Mouse (Mus musculus): ENCODE data around the gene Rufy3. TPM values are rescaled to one million over a fixed set of nuclear protein-coding genes. Genes with fewer than 3 reads are reported as not detected.

The Rufy3 gene
- polyA plus RNA-seq, 1 experiment, result 0.07 TPM

DNA sequence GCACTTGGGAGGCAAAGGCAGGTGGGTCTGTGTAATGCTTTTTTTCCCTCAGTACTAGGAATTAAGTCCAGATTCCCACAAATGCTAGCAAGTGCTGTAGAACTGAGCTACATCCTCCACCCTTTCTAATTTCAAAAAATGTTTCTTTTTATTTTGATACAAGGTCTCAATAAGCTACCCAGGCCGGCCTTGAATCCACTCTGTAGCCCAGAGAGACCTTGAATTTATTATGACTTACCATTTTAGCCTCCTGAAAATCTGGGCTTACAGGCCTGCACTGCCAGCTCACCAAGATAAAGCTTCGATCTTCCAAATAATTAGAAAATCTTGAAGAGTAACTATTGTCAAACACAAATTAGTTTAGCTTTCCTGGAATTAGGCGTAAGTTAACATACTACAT, 39.2 kb downstream of the Rufy3 start:
- H3K9me3 ChIP-seq (ENCODE audit: control insufficient read depth, low read length), result no peaks in the 10 kb centered on the region
- no peak overlapping the region for H3K4me3 ChIP-seq (replicated peaks)
- no peaks in the 10 kb centered on the region for H3K27me3 ChIP-seq (ENCODE audit: control insufficient read depth)
- TF ChIP-seq GATA1 (IDR thresholded peaks at IDR 0.05; ENCODE audit: low read length) (no peak), TAL1 (IDR thresholded peaks at IDR 0.05; ENCODE audit: low read length) (no peak)
- no peaks in the 10 kb centered on the region for H3K4me1 ChIP-seq (ENCODE audit: control insufficient read depth)
- H3K36me3 ChIP-seq (ENCODE audit: control insufficient read depth), result no peaks in the 10 kb centered on the region; the same call in 1 of the 2 replicates

DNA sequence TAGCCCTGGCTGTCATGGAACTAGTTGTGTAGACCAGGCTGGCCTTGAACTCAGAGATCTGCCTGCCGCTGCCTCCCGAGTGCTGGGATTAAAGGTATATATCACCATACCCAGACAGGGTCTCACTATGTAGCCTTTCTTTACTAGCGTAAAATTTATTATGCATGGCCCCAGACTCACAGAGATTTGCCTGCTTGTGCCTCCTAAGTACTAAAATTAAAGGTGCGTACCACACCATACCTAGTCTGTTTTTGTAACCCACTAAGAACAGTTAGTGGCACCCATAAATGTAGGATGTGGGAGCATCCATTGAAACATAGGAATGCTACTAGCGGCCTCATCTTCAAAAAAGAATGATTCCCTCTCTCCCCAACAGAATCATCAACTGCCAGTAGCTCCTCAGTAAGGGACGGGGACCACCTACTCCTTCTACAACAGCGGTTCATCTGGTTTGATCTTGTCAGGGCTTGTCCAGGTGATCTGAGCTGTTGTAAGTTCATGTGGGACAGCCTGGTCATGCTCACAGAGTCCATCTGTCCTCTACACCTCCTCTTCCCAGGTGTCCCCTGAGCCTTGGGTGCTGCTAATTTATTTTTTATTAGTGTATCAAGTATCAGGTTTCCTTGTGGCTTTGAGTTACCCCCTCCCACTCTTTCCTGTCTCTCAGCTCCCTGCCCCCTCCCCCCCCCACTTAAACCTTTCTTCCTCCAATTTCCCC, 40.0 kb downstream of the Rufy3 start:
- Histone ChIP-seq H3K4me1 (ENCODE audit: control insufficient read depth) (no peaks in the 10 kb centered on the region), H3K36me3 (ENCODE audit: control insufficient read depth) (no peaks in the 10 kb centered on the region), H3K27me3 (ENCODE audit: control insufficient read depth) (no peaks in the 10 kb centered on the region), H3K4me3 (replicated peaks) (no peak overlapping the region), H3K9me3 (ENCODE audit: control insufficient read depth, low read length) (no peaks in the 10 kb centered on the region)
- TF ChIP-seq GATA1 (IDR thresholded peaks at IDR 0.05; ENCODE audit: low read length) (no peak), TAL1 (IDR thresholded peaks at IDR 0.05; ENCODE audit: low read length) (no peak)

DNA sequence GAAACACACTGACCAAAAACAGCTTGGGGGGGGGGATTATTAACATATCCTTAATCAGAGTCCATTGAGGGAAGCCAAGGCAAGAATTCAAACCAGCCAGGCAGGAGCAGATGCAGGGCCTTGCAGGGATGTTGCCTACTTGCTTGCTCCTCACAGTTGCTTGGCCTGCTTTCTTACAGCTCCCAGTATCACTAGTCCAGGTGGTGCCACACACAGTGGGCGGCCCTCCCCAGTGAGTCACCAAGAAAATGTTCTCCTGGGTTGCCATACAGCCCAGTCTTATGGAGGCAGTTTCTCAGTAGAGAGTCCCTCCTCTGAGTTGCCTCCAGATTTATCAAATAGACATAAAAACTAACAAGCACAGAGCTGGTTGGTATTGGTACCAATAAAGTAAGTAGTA, 49.3 kb downstream of the Rufy3 start:
- H3K36me3 ChIP-seq (ENCODE audit: control insufficient read depth), result peaks cover 3% of the 10 kb centered on the region; the same call in 1 of the 2 replicates

DNA sequence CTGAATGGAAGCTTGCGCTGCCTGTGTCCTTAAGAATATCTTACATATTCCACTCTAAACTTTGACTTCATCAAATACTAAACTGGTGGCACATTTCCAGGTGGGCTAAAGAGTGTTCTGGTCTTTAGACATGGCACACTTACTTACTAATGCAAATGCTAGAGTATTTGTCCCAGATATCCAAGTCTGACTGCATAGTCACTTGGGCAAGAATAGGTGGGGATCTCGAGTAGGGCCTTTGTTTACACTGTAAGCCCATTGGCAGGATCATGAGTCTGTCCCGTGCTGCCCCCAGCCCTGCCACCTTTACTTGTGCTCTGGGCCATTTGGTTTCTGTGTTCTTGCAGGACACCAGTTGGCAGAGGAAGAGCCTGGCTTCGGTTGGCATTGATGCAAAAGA, 52.1 kb downstream of the Rufy3 start:
- H3K9me3 ChIP-seq (ENCODE audit: control insufficient read depth, low read length), result no peaks in the 10 kb centered on the region
- no peaks in the 10 kb centered on the region for H3K27me3 ChIP-seq (ENCODE audit: control insufficient read depth)
- peaks cover 3% of the 10 kb centered on the region; the same call in 1 of the 2 replicates for H3K36me3 ChIP-seq (ENCODE audit: control insufficient read depth)
- H3K4me3 ChIP-seq (replicated peaks), result no peak overlapping the region
- no peak for TF ChIP-seq TAL1 (IDR thresholded peaks at IDR 0.05; ENCODE audit: low read length)
- TF ChIP-seq GATA1 (IDR thresholded peaks at IDR 0.05; ENCODE audit: low read length), result no peak
- H3K4me1 ChIP-seq (ENCODE audit: control insufficient read depth), result no peaks in the 10 kb centered on the region

More for the DNA sequence above, 49.3 kb downstream of the Rufy3 start:
- Histone ChIP-seq H3K4me1 (ENCODE audit: control insufficient read depth) (no peaks in the 10 kb centered on the region), H3K27me3 (ENCODE audit: control insufficient read depth) (no peaks in the 10 kb centered on the region), H3K9me3 (ENCODE audit: control insufficient read depth, low read length) (no peaks in the 10 kb centered on the region), H3K4me3 (replicated peaks) (no peak overlapping the region)
- TF ChIP-seq TAL1 (IDR thresholded peaks at IDR 0.05; ENCODE audit: low read length), result no peak
- no peak for TF ChIP-seq GATA1 (IDR thresholded peaks at IDR 0.05; ENCODE audit: low read length)

DNA sequence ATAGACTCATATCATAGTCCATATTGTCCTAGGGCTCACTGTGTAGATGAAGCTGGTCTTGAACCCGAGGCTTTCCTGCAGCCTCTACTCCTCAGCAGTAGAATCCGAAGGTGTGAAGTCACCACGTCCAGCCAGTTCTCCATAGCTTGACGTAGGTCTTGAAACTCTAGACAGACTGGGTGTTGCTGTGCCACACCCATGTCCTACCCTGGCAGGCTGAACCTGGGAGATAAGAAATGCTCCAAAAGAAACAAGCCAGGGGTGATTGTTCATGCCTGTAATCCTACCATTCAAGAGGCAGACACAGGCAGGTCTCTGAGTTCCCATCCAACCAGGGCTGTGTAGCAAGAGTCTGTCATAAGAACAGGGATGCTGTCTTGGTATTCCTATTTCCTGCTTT, 62.7 kb downstream of the Rufy3 start:
- H3K4me1 ChIP-seq (ENCODE audit: control insufficient read depth), result peaks cover 36% of the 10 kb centered on the region
- H3K27me3 ChIP-seq (ENCODE audit: control insufficient read depth), result no peaks in the 10 kb centered on the region
- peak overlapping the region; percentile 2 for H3K4me3 ChIP-seq (replicated peaks)
- TF ChIP-seq GATA1 (IDR thresholded peaks at IDR 0.05; ENCODE audit: low read length) (peak; percentile 78), TAL1 (IDR thresholded peaks at IDR 0.05; ENCODE audit: low read length) (peak; percentile 75)
- no peaks in the 10 kb centered on the region for H3K9me3 ChIP-seq (ENCODE audit: control insufficient read depth, low read length)
- peaks cover 13% of the 10 kb centered on the region for H3K36me3 ChIP-seq (ENCODE audit: control insufficient read depth)

DNA sequence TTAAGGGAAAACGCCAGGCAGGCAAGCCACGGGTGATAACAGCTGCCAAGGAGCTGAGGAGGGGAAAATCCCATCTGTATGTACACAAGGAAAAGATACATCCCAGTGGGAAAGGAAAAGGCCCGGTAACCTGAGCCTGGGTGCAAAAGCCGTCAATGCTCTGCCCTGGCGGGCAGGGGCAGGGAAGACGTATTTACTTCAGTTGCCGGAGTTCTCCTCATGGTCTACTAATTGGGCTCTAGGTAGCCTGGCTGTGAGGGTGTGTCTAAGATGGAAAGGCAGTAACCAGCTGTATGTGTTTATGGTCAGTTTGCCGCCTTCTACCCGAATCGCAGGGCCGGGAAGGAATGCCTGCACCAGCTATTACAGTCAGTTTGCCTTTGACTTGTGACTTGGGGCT, 64.3 kb downstream of the Rufy3 start:
- peaks cover 13% of the 10 kb centered on the region for H3K36me3 ChIP-seq (ENCODE audit: control insufficient read depth)
- TF ChIP-seq GATA1 (IDR thresholded peaks at IDR 0.05; ENCODE audit: low read length) (no peak), TAL1 (IDR thresholded peaks at IDR 0.05; ENCODE audit: low read length) (no peak)
- peaks cover 36% of the 10 kb centered on the region for H3K4me1 ChIP-seq (ENCODE audit: control insufficient read depth)
- H3K27me3 ChIP-seq (ENCODE audit: control insufficient read depth), result no peaks in the 10 kb centered on the region
- H3K9me3 ChIP-seq (ENCODE audit: control insufficient read depth, low read length), result no peaks in the 10 kb centered on the region
- H3K4me3 ChIP-seq (replicated peaks), result no peak overlapping the region

DNA sequence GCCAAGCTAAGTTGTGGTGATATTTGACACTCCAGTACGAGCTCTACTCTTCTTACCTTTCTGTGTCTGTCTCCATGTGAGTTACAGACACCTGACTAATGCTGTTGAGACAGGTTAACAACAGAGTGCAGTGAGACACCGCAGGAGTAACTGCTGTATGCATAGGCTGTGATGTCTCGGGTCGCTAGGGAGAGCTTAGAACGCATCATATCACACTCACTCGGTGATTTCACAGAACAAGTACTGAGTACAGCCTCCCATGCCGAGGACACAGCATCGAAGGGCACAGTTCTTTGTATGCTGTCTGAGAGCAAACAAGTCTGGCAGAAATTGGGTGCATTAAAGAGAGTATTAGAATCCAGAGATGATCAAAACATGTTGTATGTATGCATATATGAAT, 65.1 kb downstream of the Rufy3 start:
- Histone ChIP-seq H3K4me1 (ENCODE audit: control insufficient read depth) (peaks cover 36% of the 10 kb centered on the region), H3K4me3 (replicated peaks) (no peak overlapping the region), H3K27me3 (ENCODE audit: control insufficient read depth) (no peaks in the 10 kb centered on the region), H3K36me3 (ENCODE audit: control insufficient read depth) (peaks cover 13% of the 10 kb centered on the region), H3K9me3 (ENCODE audit: control insufficient read depth, low read length) (no peaks in the 10 kb centered on the region)
- no peak for TF ChIP-seq TAL1 (IDR thresholded peaks at IDR 0.05; ENCODE audit: low read length)
- no peak for TF ChIP-seq GATA1 (IDR thresholded peaks at IDR 0.05; ENCODE audit: low read length)

DNA sequence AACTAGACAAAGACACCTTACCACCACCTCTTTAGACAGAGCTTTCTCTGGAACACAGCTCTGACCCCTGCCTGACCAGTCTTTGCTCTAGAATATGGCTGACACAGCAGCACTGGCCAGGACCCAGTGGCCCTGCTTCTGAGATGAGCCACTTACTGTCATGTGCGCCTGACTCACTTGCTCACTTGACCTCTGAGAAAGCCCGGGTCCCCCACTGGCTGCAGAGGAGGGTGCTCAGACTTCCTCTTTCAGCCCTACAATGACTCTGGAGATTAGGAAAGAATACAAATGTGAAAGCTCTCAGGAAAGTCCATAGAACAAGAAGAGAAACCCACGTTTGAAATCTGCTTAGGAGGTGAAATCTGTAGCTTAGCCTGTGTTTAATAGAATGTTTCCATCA, 66.0 kb downstream of the Rufy3 start:
- H3K36me3 ChIP-seq (ENCODE audit: control insufficient read depth), result peaks cover 18% of the 10 kb centered on the region

DNA sequence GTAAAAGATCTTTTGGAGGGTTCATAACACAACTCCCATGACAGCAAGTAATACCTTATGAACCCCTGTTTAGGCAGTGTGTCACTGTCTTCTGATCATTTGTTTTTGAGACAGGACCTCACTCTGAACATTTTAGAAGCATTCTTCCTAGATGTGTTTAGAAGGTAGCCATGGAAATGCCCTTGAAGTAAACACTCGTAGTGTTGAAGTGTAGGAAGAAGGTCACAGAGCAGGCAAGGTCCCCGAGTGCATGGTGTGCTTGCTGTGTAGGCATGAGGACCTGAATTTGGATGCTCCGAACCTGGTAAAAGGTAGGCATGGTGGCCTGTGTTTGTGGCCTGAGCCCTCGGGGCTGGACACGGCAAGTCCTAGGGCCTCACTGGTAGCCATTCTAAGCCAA, 66.7 kb downstream of the Rufy3 start:
- H3K4me1 ChIP-seq (ENCODE audit: control insufficient read depth), result peaks cover 30% of the 10 kb centered on the region
- TF ChIP-seq GATA1 (IDR thresholded peaks at IDR 0.05; ENCODE audit: low read length) (no peak), TAL1 (IDR thresholded peaks at IDR 0.05; ENCODE audit: low read length) (no peak)
- H3K36me3 ChIP-seq (ENCODE audit: control insufficient read depth), result peaks cover 18% of the 10 kb centered on the region
- no peak overlapping the region for H3K4me3 ChIP-seq (replicated peaks)
- no peaks in the 10 kb centered on the region for H3K27me3 ChIP-seq (ENCODE audit: control insufficient read depth)
- H3K9me3 ChIP-seq (ENCODE audit: control insufficient read depth, low read length), result no peaks in the 10 kb centered on the region

More for the DNA sequence above, 66.0 kb downstream of the Rufy3 start:
- H3K9me3 ChIP-seq (ENCODE audit: control insufficient read depth, low read length), result no peaks in the 10 kb centered on the region
- no peaks in the 10 kb centered on the region for H3K27me3 ChIP-seq (ENCODE audit: control insufficient read depth)
- H3K4me3 ChIP-seq (replicated peaks), result no peak overlapping the region
- peaks cover 34% of the 10 kb centered on the region for H3K4me1 ChIP-seq (ENCODE audit: control insufficient read depth)
- TF ChIP-seq GATA1 (IDR thresholded peaks at IDR 0.05; ENCODE audit: low read length), result no peak
- no peak for TF ChIP-seq TAL1 (IDR thresholded peaks at IDR 0.05; ENCODE audit: low read length)

Data from erythroblast, embryonic 14.5 days (primary cell).